Mouse (Mus musculus): ENCODE results near the gene Mgst2. TPM values are rescaled to one million over a fixed set of nuclear protein-coding genes. Genes with fewer than 3 reads are reported as not detected.
A peak's percentile ranks its signal among the peaks of the same experiment; 100 is the strongest.

The Mgst2 gene
- polyA plus RNA-seq, 1 experiment, result 0.34 TPM

GRCm38 (mm10) chr3:51672631-51673030, 12.5 kb downstream of the Mgst2 start:
- no peak for DNase-seq
- WGBS, result 70% methylated on average over 4 of the region's 4 CpGs
- no peak for TF ChIP-seq CTCF (IDR thresholded peaks at IDR 0.05; ENCODE audit: borderline replicate concordance, insufficient read depth, low read depth, low read length)
- TF ChIP-seq POLR2A (IDR thresholded peaks at IDR 0.05; ENCODE audit: borderline replicate concordance, insufficient read depth, low read length), result no peak
- Histone ChIP-seq H3K4me3 (replicated peaks; ENCODE audit: insufficient read depth, low read depth, low read length) (no peak overlapping the region), H3K27me3 (ENCODE audit: control insufficient read depth, insufficient read depth, low read length) (no peaks in the 10 kb centered on the region), H3K4me1 (ENCODE audit: control insufficient read depth, insufficient read depth, low read length) (no peaks in the 10 kb centered on the region), H3K27ac (ENCODE audit: insufficient read depth, low read length) (no peak overlapping the region)

- Histone ChIP-seq H3K27ac (ENCODE audit: insufficient read depth, low read length) (no peak overlapping the region), H3K27me3 (ENCODE audit: control insufficient read depth, insufficient read depth, low read length) (no peaks in the 10 kb centered on the region), H3K4me3 (replicated peaks; ENCODE audit: insufficient read depth, low read depth, low read length) (no peak overlapping the region), H3K4me1 (ENCODE audit: control insufficient read depth, insufficient read depth, low read length) (no peaks in the 10 kb centered on the region)
- WGBS, result 72% methylated on average over 21 of the region's 21 CpGs
- peak; percentile 31 to 49 for DNase-seq
- peak; percentile 47; the same call in 1 of the 2 replicates for TF ChIP-seq CTCF (IDR thresholded peaks at IDR 0.05; ENCODE audit: borderline replicate concordance, insufficient read depth, low read depth, low read length)
- TF ChIP-seq POLR2A (IDR thresholded peaks at IDR 0.05; ENCODE audit: borderline replicate concordance, insufficient read depth, low read length), result no peak
Measured at GRCm38 (mm10) chr3:51673408-51674086, 13.4 kb downstream of the Mgst2 start.

DNA sequence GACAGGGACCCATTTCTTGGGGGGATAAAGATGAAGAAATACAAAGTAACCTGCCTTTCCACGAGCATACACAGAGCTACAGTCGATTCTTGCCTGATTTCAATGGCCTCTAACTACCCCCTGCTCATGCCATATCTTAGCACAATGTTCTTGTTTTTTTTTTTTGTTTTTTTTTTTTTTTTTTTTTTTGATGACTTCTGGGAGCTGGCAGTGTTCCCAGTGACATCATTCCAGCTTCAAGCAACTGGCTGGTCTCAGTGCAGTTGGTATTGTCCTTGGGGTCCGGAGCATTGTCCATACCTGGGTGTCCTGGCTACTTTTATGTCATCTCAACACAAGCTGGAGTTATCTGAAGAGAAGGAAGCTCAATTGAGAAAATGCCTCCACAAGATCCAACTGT, 14.8 kb downstream of the Mgst2 start:
- 78% methylated on average over 3 of the region's 3 CpGs for WGBS
- H3K27me3 ChIP-seq (ENCODE audit: control insufficient read depth, insufficient read depth, low read length), result no peaks in the 10 kb centered on the region
- DNase-seq, result no peak
- H3K27ac ChIP-seq (ENCODE audit: insufficient read depth, low read length), result no peak overlapping the region
- no peak for TF ChIP-seq POLR2A (IDR thresholded peaks at IDR 0.05; ENCODE audit: borderline replicate concordance, insufficient read depth, low read length)
- H3K4me3 ChIP-seq (replicated peaks; ENCODE audit: insufficient read depth, low read depth, low read length), result no peak overlapping the region
- H3K4me1 ChIP-seq (ENCODE audit: control insufficient read depth, insufficient read depth, low read length), result no peaks in the 10 kb centered on the region

DNA sequence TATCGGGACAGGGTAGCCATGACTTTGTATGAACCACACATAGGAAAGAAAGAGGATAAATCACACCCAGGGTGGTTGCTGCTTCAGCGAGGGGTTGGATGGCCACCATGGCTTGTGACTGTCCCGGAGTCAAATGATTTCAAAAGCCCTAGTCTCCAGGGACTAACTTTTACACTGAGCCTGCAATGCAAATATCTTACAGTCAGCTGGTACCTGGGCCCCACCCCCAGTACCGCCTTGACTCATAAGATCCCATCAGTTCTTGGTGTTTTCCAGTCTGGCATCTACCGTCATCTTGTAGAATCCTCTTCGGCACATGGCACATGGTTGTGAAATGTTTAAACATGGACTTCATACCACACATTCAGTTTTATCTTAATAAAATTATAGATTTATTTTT, 25.4 kb downstream of the Mgst2 start:
- no peaks in the 10 kb centered on the region; the same call in 1 of the 2 replicates for H3K4me1 ChIP-seq (ENCODE audit: control insufficient read depth, insufficient read depth, low read length)
- no peak overlapping the region for H3K4me3 ChIP-seq (replicated peaks; ENCODE audit: insufficient read depth, low read depth, low read length)
- no peak for DNase-seq
- H3K27me3 ChIP-seq (ENCODE audit: control insufficient read depth, insufficient read depth, low read length), result no peaks in the 10 kb centered on the region
- no peak for TF ChIP-seq CTCF (IDR thresholded peaks at IDR 0.05; ENCODE audit: borderline replicate concordance, insufficient read depth, low read depth, low read length)
- no peak for TF ChIP-seq POLR2A (IDR thresholded peaks at IDR 0.05; ENCODE audit: borderline replicate concordance, insufficient read depth, low read length)
- WGBS, result 93% methylated on average over 6 of the region's 6 CpGs
- H3K27ac ChIP-seq (ENCODE audit: insufficient read depth, low read length), result no peak overlapping the region

DNA sequence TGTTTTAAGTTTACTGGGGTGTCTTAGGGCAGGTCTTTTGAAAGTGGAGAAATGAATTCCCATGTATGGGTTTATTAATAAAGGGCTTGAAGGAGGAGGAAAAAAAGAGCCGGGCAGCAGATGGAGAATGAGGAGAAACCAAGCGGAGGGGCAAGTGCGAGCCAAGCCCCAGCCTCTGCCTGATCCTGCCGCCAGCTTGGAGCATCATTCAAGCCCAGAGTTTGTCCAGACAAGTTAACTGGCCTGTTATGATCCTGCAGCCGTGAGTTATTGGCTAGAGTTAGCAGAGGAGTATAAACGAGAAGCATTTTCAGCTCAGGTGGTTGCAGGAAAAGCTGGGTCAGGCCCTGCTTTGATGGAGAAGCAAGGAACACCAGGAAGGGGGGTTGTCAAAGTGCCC, 26.2 kb downstream of the Mgst2 start:
- DNase-seq, result no peak
- Histone ChIP-seq H3K27ac (ENCODE audit: insufficient read depth, low read length) (no peak overlapping the region), H3K4me3 (replicated peaks; ENCODE audit: insufficient read depth, low read depth, low read length) (no peak overlapping the region), H3K4me1 (ENCODE audit: control insufficient read depth, insufficient read depth, low read length) (peaks cover 4% of the 10 kb centered on the region; the same call in 1 of the 2 replicates), H3K27me3 (ENCODE audit: control insufficient read depth, insufficient read depth, low read length) (no peaks in the 10 kb centered on the region)
- TF ChIP-seq POLR2A (IDR thresholded peaks at IDR 0.05; ENCODE audit: borderline replicate concordance, insufficient read depth, low read length), result no peak
- no peak for TF ChIP-seq CTCF (IDR thresholded peaks at IDR 0.05; ENCODE audit: borderline replicate concordance, insufficient read depth, low read depth, low read length)
- WGBS, result 42% methylated on average over 6 of the region's 6 CpGs

DNA sequence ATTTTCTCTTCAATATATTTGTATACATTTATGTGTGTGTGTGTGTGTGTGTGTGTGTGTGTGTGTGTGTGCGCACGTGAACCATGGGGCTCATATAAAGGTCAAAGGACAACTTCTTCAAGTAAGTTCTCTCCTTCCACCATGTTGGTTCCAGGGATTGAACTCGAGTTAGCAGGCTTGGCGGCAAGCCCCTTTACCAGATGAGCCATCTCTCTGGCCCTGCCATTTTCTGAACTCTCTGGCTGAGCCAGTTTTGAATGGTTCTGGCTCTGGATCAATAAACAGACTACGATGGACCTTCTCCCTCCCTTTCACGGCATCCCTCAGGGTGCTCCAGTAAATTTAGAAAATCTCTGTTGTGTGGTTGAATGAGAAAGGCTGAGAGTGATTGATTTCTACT, 26.6 kb downstream of the Mgst2 start:
- 57% methylated on average over 6 of the region's 6 CpGs for WGBS
- DNase-seq, result no peak
- Histone ChIP-seq H3K4me1 (ENCODE audit: control insufficient read depth, insufficient read depth, low read length) (peaks cover 4% of the 10 kb centered on the region; the same call in 1 of the 2 replicates), H3K27me3 (ENCODE audit: control insufficient read depth, insufficient read depth, low read length) (no peaks in the 10 kb centered on the region), H3K4me3 (replicated peaks; ENCODE audit: insufficient read depth, low read depth, low read length) (no peak overlapping the region), H3K27ac (ENCODE audit: insufficient read depth, low read length) (no peak overlapping the region)
- TF ChIP-seq POLR2A (IDR thresholded peaks at IDR 0.05; ENCODE audit: borderline replicate concordance, insufficient read depth, low read length) (no peak), CTCF (IDR thresholded peaks at IDR 0.05; ENCODE audit: borderline replicate concordance, insufficient read depth, low read depth, low read length) (no peak)

GRCm38 (mm10) chr3:51688725-51689124, 28.6 kb downstream of the Mgst2 start:
- no peak overlapping the region for H3K27ac ChIP-seq (ENCODE audit: insufficient read depth, low read length)
- no peak for DNase-seq
- H3K27me3 ChIP-seq (ENCODE audit: control insufficient read depth, insufficient read depth, low read length), result no peaks in the 10 kb centered on the region
- TF ChIP-seq POLR2A (IDR thresholded peaks at IDR 0.05; ENCODE audit: borderline replicate concordance, insufficient read depth, low read length) (no peak), CTCF (IDR thresholded peaks at IDR 0.05; ENCODE audit: borderline replicate concordance, insufficient read depth, low read depth, low read length) (no peak)
- 74% methylated on average over 8 of the region's 8 CpGs for whole genome bisulfite sequencing
- H3K4me1 ChIP-seq (ENCODE audit: control insufficient read depth, insufficient read depth, low read length), result peaks cover 4% of the 10 kb centered on the region; the same call in 1 of the 2 replicates
- H3K4me3 ChIP-seq (replicated peaks; ENCODE audit: insufficient read depth, low read depth, low read length), result no peak overlapping the region

DNA sequence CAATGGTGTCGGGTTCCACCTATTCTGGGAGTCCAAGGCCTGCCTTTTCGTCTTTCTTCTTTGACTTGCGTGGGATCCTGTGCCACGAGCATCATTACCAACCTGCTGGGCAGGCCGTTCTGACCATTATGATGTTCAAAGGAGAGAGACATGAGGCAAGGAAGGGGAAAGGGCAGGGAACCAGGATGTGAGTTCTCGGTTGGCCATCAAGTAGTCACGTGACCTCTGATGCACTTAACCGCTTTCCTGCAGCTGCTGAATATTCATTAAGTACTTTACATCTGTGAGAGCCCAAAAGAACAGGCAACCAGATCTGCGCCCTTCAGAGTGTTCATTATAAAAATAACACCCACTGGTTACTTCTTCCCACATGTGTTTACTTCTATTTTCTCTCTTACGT, 33.0 kb downstream of the Mgst2 start:
- no peak overlapping the region for H3K4me3 ChIP-seq (replicated peaks; ENCODE audit: insufficient read depth, low read depth, low read length)
- H3K27me3 ChIP-seq (ENCODE audit: control insufficient read depth, insufficient read depth, low read length), result no peaks in the 10 kb centered on the region
- 90% methylated on average over 10 of the region's 10 CpGs for WGBS
- peaks cover 4% of the 10 kb centered on the region; the same call in 1 of the 2 replicates for H3K4me1 ChIP-seq (ENCODE audit: control insufficient read depth, insufficient read depth, low read length)
- no peak for DNase-seq
- no peak overlapping the region for H3K27ac ChIP-seq (ENCODE audit: insufficient read depth, low read length)
- no peak for TF ChIP-seq POLR2A (IDR thresholded peaks at IDR 0.05; ENCODE audit: borderline replicate concordance, insufficient read depth, low read length)
- TF ChIP-seq CTCF (IDR thresholded peaks at IDR 0.05; ENCODE audit: borderline replicate concordance, insufficient read depth, low read depth, low read length), result no peak

Data from cerebellum, adult 2 months (tissue).